Mouse (Mus musculus) gonadal fat pad, adult 2 months (tissue): ENCODE measurements around the gene Traf3ip2. TPM values are rescaled to one million over a fixed set of nuclear protein-coding genes. Genes with fewer than 3 reads are reported as not detected.

Experiments used
- DNase-seq: peaks from one replicate; pipeline ENCODE4 v3.0.0-alpha.2; 2012; ENCODE audit warnings: low read depth
- polyA plus RNA-seq: library from polyadenylated mRNA; depleted of rRNA; stranded (reverse); fragments of >200 nt; gene quantifications from 2 replicates; pipeline ENCODE4 v1.2.3, GENCODE M21; 2012; rRNA removed

The Traf3ip2 gene
- polyA plus RNA-seq = 31.9 and 33.2 TPM in 2 replicates

- no peak for DNase-seq
Measured at GRCm38 (mm10) chr10:39612633-39612988, at the start of gene Traf3ip2. Traf3ip2 (plus strand) TSS chr10:39612934.

GRCm38 (mm10) chr10:39563552-39564223, 49.0 kb upstream of the Traf3ip2 start:
- DNase-seq = no peak

- DNase-seq = no peak
Measured at GRCm38 (mm10) chr10:39566901-39567300, 45.8 kb upstream of the Traf3ip2 start.

GRCm38 (mm10) chr10:39568991-39569390, 43.7 kb upstream of the Traf3ip2 start:
- DNase-seq = no peak

- DNase-seq = no peak
Measured at GRCm38 (mm10) chr10:39571011-39571410, 41.7 kb upstream of the Traf3ip2 start.

- DNase-seq = no peak
Measured at GRCm38 (mm10) chr10:39572050-39572671, 40.6 kb upstream of the Traf3ip2 start.

GRCm38 (mm10) chr10:39572672-39573051, 40.1 kb upstream of the Traf3ip2 start:
- DNase-seq = no peak

GRCm38 (mm10) chr10:39576466-39576865, 36.3 kb upstream of the Traf3ip2 start:
- no peak for DNase-seq

GRCm38 (mm10) chr10:39580477-39580876, 32.3 kb upstream of the Traf3ip2 start:
- no peak for DNase-seq

- no peak for DNase-seq
Measured at GRCm38 (mm10) chr10:39582385-39582784, 30.3 kb upstream of the Traf3ip2 start.

GRCm38 (mm10) chr10:39583718-39584117, 29.0 kb upstream of the Traf3ip2 start:
- no peak for DNase-seq

GRCm38 (mm10) chr10:39587290-39587925, 25.3 kb upstream of the Traf3ip2 start:
- no peak for DNase-seq

GRCm38 (mm10) chr10:39587973-39588746, 24.6 kb upstream of the Traf3ip2 start:
- DNase-seq = no peak

- no peak for DNase-seq
Measured at GRCm38 (mm10) chr10:39589765-39590546, 22.8 kb upstream of the Traf3ip2 start.

- DNase-seq = no peak
Measured at GRCm38 (mm10) chr10:39590629-39591028, 22.1 kb upstream of the Traf3ip2 start.

- DNase-seq = no peak
Measured at GRCm38 (mm10) chr10:39592501-39592900, 20.2 kb upstream of the Traf3ip2 start.

GRCm38 (mm10) chr10:39594716-39595115, 18.0 kb upstream of the Traf3ip2 start:
- DNase-seq = no peak

- DNase-seq = no peak
Measured at GRCm38 (mm10) chr10:39595862-39596261, 16.9 kb upstream of the Traf3ip2 start.

GRCm38 (mm10) chr10:39597116-39597791, 15.5 kb upstream of the Traf3ip2 start:
- no peak for DNase-seq

- DNase-seq = no peak
Measured at GRCm38 (mm10) chr10:39597792-39598183, 14.9 kb upstream of the Traf3ip2 start.

GRCm38 (mm10) chr10:39599601-39600000, 13.1 kb upstream of the Traf3ip2 start:
- DNase-seq = no peak
